Mouse (Mus musculus): Measurements from ENCODE around the gene Tbc1d25. TPM values are rescaled to one million over a fixed set of nuclear protein-coding genes. Genes with fewer than 3 reads are reported as not detected.
A peak's percentile ranks its signal among the peaks of the same experiment; 100 is the strongest.

The Tbc1d25 gene
- polyA plus RNA-seq, 1 experiment from 2014 or later = 10.5 TPM

GRCm38 (mm10) chrX:8163076-8163475, 12.9 kb downstream of the Tbc1d25 start:
- Histone ChIP-seq H3K27me3 (ENCODE audit: control insufficient read depth, insufficient read depth, low read length) (no peaks in the 10 kb centered on the region), H3K4me1 (replicated peaks; ENCODE audit: control insufficient read depth, insufficient read depth, low read length) (no peaks in the 10 kb centered on the region), H3K4me3 (ENCODE audit: low read depth, low read length) (no peak overlapping the region), H3K9me3 (ENCODE audit: control insufficient read depth, low read length) (no peaks in the 10 kb centered on the region), H3K9ac (ENCODE audit: low read depth, low read length) (no peak overlapping the region), H3K36me3 (ENCODE audit: control insufficient read depth, insufficient read depth, low read length) (no peaks in the 10 kb centered on the region), H3K4me2 (replicated peaks; ENCODE audit: low read depth, low read length) (no peak overlapping the region), H3K27ac (ENCODE audit: low read depth, low read length) (no peak overlapping the region)
- no peak for DNase-seq (ENCODE audit: low spot score)
- 90% methylated on average over 5 of the region's 5 CpGs for WGBS
- no peak for ATAC-seq (ENCODE audit: low FRiP score)

GRCm38 (mm10) chrX:8145153-8145991, 30.6 kb downstream of the Tbc1d25 start, which contains the start of gene Rbm3:
TSS of gene Rbm3 (minus strand) at chrX:8145880.
- peaks cover 4% of the 10 kb centered on the region; the same call in 1 of the 2 replicates for H3K4me1 ChIP-seq (replicated peaks; ENCODE audit: control insufficient read depth, insufficient read depth, low read length)
- H3K36me3 ChIP-seq (ENCODE audit: control insufficient read depth, insufficient read depth, low read length) = no peaks in the 10 kb centered on the region
- 12% methylated on average over 56 of the region's 65 CpGs for WGBS
- H3K27ac ChIP-seq (ENCODE audit: low read depth, low read length) = peak within 1 kb of the TSS; percentile 88
- ATAC-seq (ENCODE audit: low FRiP score) (peak; percentile 97), DNase-seq (ENCODE audit: low spot score) (peak; percentile 83)
- peak within 1 kb of the TSS; percentile 83 for H3K9ac ChIP-seq (ENCODE audit: low read depth, low read length)
- peak within 1 kb of the TSS; percentile 72 for H3K4me2 ChIP-seq (replicated peaks; ENCODE audit: low read depth, low read length)
- H3K9me3 ChIP-seq (ENCODE audit: control insufficient read depth, low read length) = no peaks in the 10 kb centered on the region
- no peaks in the 10 kb centered on the region for H3K27me3 ChIP-seq (ENCODE audit: control insufficient read depth, insufficient read depth, low read length)
- H3K4me3 ChIP-seq (ENCODE audit: low read depth, low read length) = peak within 1 kb of the TSS; percentile 57

- Histone ChIP-seq H3K27ac (ENCODE audit: low read depth, low read length) (no peak overlapping the region), H3K9me3 (ENCODE audit: control insufficient read depth, low read length) (no peaks in the 10 kb centered on the region), H3K36me3 (ENCODE audit: control insufficient read depth, insufficient read depth, low read length) (no peaks in the 10 kb centered on the region), H3K4me1 (replicated peaks; ENCODE audit: control insufficient read depth, insufficient read depth, low read length) (peaks cover 4% of the 10 kb centered on the region; the same call in 1 of the 2 replicates), H3K4me2 (replicated peaks; ENCODE audit: low read depth, low read length) (peak overlapping the region; percentile 72), H3K9ac (ENCODE audit: low read depth, low read length) (peak overlapping the region; percentile 83; the same call in 1 of the 2 replicates), H3K27me3 (ENCODE audit: control insufficient read depth, insufficient read depth, low read length) (no peaks in the 10 kb centered on the region), H3K4me3 (ENCODE audit: low read depth, low read length) (peak overlapping the region; percentile 57)
- DNase-seq (ENCODE audit: low spot score) (no peak), ATAC-seq (ENCODE audit: low FRiP score) (no peak)
- WGBS = 77% methylated on average over 7 of the region's 7 CpGs
Observed at GRCm38 (mm10) chrX:8143750-8144149, 32.2 kb downstream of the Tbc1d25 start.

GRCm38 (mm10) chrX:8142948-8143347, 33.0 kb downstream of the Tbc1d25 start:
- Histone ChIP-seq H3K27me3 (ENCODE audit: control insufficient read depth, insufficient read depth, low read length) (no peaks in the 10 kb centered on the region), H3K27ac (ENCODE audit: low read depth, low read length) (no peak overlapping the region), H3K9me3 (ENCODE audit: control insufficient read depth, low read length) (no peaks in the 10 kb centered on the region), H3K4me3 (ENCODE audit: low read depth, low read length) (no peak overlapping the region), H3K4me2 (replicated peaks; ENCODE audit: low read depth, low read length) (no peak overlapping the region), H3K36me3 (ENCODE audit: control insufficient read depth, insufficient read depth, low read length) (no peaks in the 10 kb centered on the region), H3K4me1 (replicated peaks; ENCODE audit: control insufficient read depth, insufficient read depth, low read length) (peaks cover 4% of the 10 kb centered on the region; the same call in 1 of the 2 replicates), H3K9ac (ENCODE audit: low read depth, low read length) (no peak overlapping the region)
- 87% methylated on average over 7 of the region's 7 CpGs for WGBS
- no peak for DNase-seq (ENCODE audit: low spot score)
- no peak for ATAC-seq (ENCODE audit: low FRiP score)

- 78% methylated on average over 3 of the region's 3 CpGs for WGBS
- Histone ChIP-seq H3K9ac (ENCODE audit: low read depth, low read length) (no peak overlapping the region), H3K9me3 (ENCODE audit: control insufficient read depth, low read length) (no peaks in the 10 kb centered on the region), H3K4me3 (ENCODE audit: low read depth, low read length) (no peak overlapping the region), H3K27me3 (ENCODE audit: control insufficient read depth, insufficient read depth, low read length) (no peaks in the 10 kb centered on the region), H3K36me3 (ENCODE audit: control insufficient read depth, insufficient read depth, low read length) (no peaks in the 10 kb centered on the region), H3K4me2 (replicated peaks; ENCODE audit: low read depth, low read length) (no peak overlapping the region), H3K27ac (ENCODE audit: low read depth, low read length) (no peak overlapping the region), H3K4me1 (replicated peaks; ENCODE audit: control insufficient read depth, insufficient read depth, low read length) (peaks cover 4% of the 10 kb centered on the region; the same call in 1 of the 2 replicates)
- ATAC-seq (ENCODE audit: low FRiP score) (no peak), DNase-seq (ENCODE audit: low spot score) (no peak)
Observed at GRCm38 (mm10) chrX:8141058-8141457, 34.9 kb downstream of the Tbc1d25 start.

GRCm38 (mm10) chrX:8140446-8140845, 35.5 kb downstream of the Tbc1d25 start:
- 92% methylated on average over 2 of the region's 2 CpGs for WGBS
- Histone ChIP-seq H3K4me2 (replicated peaks; ENCODE audit: low read depth, low read length) (no peak overlapping the region), H3K27ac (ENCODE audit: low read depth, low read length) (no peak overlapping the region), H3K4me3 (ENCODE audit: low read depth, low read length) (no peak overlapping the region), H3K9me3 (ENCODE audit: control insufficient read depth, low read length) (no peaks in the 10 kb centered on the region), H3K4me1 (replicated peaks; ENCODE audit: control insufficient read depth, insufficient read depth, low read length) (peaks cover 4% of the 10 kb centered on the region; the same call in 1 of the 2 replicates), H3K36me3 (ENCODE audit: control insufficient read depth, insufficient read depth, low read length) (no peaks in the 10 kb centered on the region), H3K27me3 (ENCODE audit: control insufficient read depth, insufficient read depth, low read length) (no peaks in the 10 kb centered on the region), H3K9ac (ENCODE audit: low read depth, low read length) (no peak overlapping the region)
- DNase-seq (ENCODE audit: low spot score) = no peak
- no peak for ATAC-seq (ENCODE audit: low FRiP score)

- H3K4me2 ChIP-seq (replicated peaks; ENCODE audit: low read depth, low read length) = no peak overlapping the region
- no peak for DNase-seq (ENCODE audit: low spot score)
- H3K27ac ChIP-seq (ENCODE audit: low read depth, low read length) = no peak overlapping the region
- H3K9ac ChIP-seq (ENCODE audit: low read depth, low read length) = no peak overlapping the region
- WGBS = 45% methylated on average over 1 of the region's 1 CpGs
- H3K36me3 ChIP-seq (ENCODE audit: control insufficient read depth, insufficient read depth, low read length) = no peaks in the 10 kb centered on the region
- peaks cover 4% of the 10 kb centered on the region; the same call in 1 of the 2 replicates for H3K4me1 ChIP-seq (replicated peaks; ENCODE audit: control insufficient read depth, insufficient read depth, low read length)
- no peak for ATAC-seq (ENCODE audit: low FRiP score)
- no peaks in the 10 kb centered on the region for H3K27me3 ChIP-seq (ENCODE audit: control insufficient read depth, insufficient read depth, low read length)
- no peak overlapping the region for H3K4me3 ChIP-seq (ENCODE audit: low read depth, low read length)
- no peaks in the 10 kb centered on the region for H3K9me3 ChIP-seq (ENCODE audit: control insufficient read depth, low read length)
Observed at GRCm38 (mm10) chrX:8139480-8139879, 36.5 kb downstream of the Tbc1d25 start.

GRCm38 (mm10) chrX:8135886-8136285, 40.1 kb downstream of the Tbc1d25 start:
- no peaks in the 10 kb centered on the region for H3K9me3 ChIP-seq (ENCODE audit: control insufficient read depth, low read length)
- DNase-seq (ENCODE audit: low spot score) = no peak
- no peaks in the 10 kb centered on the region for H3K36me3 ChIP-seq (ENCODE audit: control insufficient read depth, insufficient read depth, low read length)
- H3K9ac ChIP-seq (ENCODE audit: low read depth, low read length) = no peak overlapping the region
- H3K27me3 ChIP-seq (ENCODE audit: control insufficient read depth, insufficient read depth, low read length) = no peaks in the 10 kb centered on the region
- no peak overlapping the region for H3K4me2 ChIP-seq (replicated peaks; ENCODE audit: low read depth, low read length)
- ATAC-seq (ENCODE audit: low FRiP score) = no peak
- 69% methylated on average over 2 of the region's 2 CpGs for WGBS
- no peak overlapping the region for H3K27ac ChIP-seq (ENCODE audit: low read depth, low read length)
- no peaks in the 10 kb centered on the region for H3K4me1 ChIP-seq (replicated peaks; ENCODE audit: control insufficient read depth, insufficient read depth, low read length)
- no peak overlapping the region for H3K4me3 ChIP-seq (ENCODE audit: low read depth, low read length)
